Mouse (Mus musculus) embryonic facial prominence, embryonic 14.5 days (tissue): Measurements from ENCODE around the gene Arhgef2. TPM values are rescaled to one million over a fixed set of nuclear protein-coding genes. Genes with fewer than 3 reads are reported as not detected.
A peak's percentile ranks its signal among the peaks of the same experiment; 100 is the strongest.

Experiments used
- ATAC-seq: fragments of 200-750 bp; cut with Nextera tagmentation; 2 replicates; pipeline ENCODE4 v1.8.0; 2017; ENCODE audit warnings: low read depth, moderate number of reproducible peaks, moderate TSS enrichment
- DNase-seq: peaks from one replicate; pipeline ENCODE4 v3.0.0-alpha.2; 2015; ENCODE audit warnings: low spot score
- H3K27ac ChIP-seq: fragments of 300-500 bp; sonication (generic); replicated peaks from 2 replicates; pipeline ENCODE4 v1.5.1; 2014; ENCODE audit warnings: low read depth, mild to moderate bottlenecking, low read length, moderate library complexity
- H3K27me3 ChIP-seq: fragments of 300-500 bp; sonication (generic); replicated peaks from 2 replicates; pipeline ENCODE4 v1.6.1; 2014; ENCODE audit warnings: low read length; ENCODE audit not compliant: control insufficient read depth, insufficient read depth
- H3K36me3 ChIP-seq: fragments of 300-500 bp; sonication (generic); 2 replicates; pipeline ENCODE4 v1.6.1; 2014; ENCODE audit warnings: low read length, mixed read lengths; ENCODE audit not compliant: control insufficient read depth, insufficient read depth
- H3K4me1 ChIP-seq: fragments of 300-500 bp; sonication (generic); 2 replicates; pipeline ENCODE4 v1.6.1; 2014; ENCODE audit warnings: antibody characterized with exemption, low read length; ENCODE audit not compliant: control insufficient read depth, insufficient read depth
- H3K4me2 ChIP-seq: fragments of 300-500 bp; sonication (generic); 2 replicates; pipeline ENCODE4 v1.6.1; 2014; ENCODE audit warnings: low read depth, mild to moderate bottlenecking, low read length, moderate library complexity, mixed read lengths
- H3K4me3 ChIP-seq: fragments of 300-500 bp; sonication (generic); 2 replicates; pipeline ENCODE4 v1.5.1; 2014; ENCODE audit warnings: low read depth, mild to moderate bottlenecking, low read length
- H3K9ac ChIP-seq: fragments of 300-500 bp; sonication (generic); 2 replicates; pipeline ENCODE4 v1.6.1; 2014; ENCODE audit warnings: low read depth, mild to moderate bottlenecking, low read length, moderate library complexity, mixed read lengths
- H3K9me3 ChIP-seq: fragments of 300-500 bp; sonication (generic); 2 replicates; pipeline ENCODE4 v1.6.1; 2016; ENCODE audit warnings: low read length; ENCODE audit not compliant: control insufficient read depth
- WGBS: fragments of 180-500 bp; shearing (Covaris S2); extraction: QIAGEN DNeasy Blood & Tissue Kit; methylation state at CpG from one replicate; pipeline ENCODE4 v1.1.7; 2014; 5-methylcytosine and 5-hydroxymethylcytosine counted together
- polyA plus RNA-seq: library from polyadenylated mRNA; unstranded; fragments of >200 nt; fragmentation: Nextera tagmentation; extraction: Ambion mirVana; gene quantifications from 2 replicates; pipeline ENCODE4 v1.2.1, GENCODE M21; 2014

Arhgef2 gene
- polyA plus RNA-seq, 1 experiment from 2014 or later: 88.0 TPM

DNA sequence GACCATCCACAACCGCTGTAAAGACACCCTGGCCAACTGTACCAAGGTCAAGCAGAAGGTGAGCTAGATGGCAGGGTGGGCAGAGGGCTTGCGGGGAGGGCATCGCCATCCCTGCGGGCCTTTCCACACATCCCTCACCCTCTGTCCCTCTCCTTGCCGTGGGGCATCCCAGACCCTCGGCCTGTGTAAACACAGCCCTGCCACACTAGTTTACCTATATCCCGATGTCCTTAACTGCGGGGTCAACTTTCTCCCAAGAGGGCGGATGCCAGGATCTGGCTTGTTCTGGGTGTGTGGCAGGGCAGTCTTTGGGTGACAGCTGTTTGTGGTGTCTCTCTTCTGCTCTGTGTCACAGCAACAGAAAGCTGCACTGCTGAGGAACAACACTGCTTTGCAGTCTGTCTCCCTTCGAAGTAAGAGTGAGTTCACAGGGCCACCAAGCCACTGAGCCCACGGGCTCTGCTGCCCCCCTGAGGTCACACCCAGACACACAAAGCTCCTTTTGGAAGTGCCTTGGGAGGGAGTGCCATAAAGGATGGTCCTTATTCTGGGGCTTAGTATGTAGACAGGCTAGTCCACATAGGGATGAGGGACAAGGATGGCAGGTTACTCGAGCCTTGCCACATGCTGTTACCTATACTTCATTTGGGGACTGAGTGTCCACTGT is 26.3 kb downstream of the Arhgef2 start:
- Histone ChIP-seq H3K9ac (no peak overlapping the region), H3K4me3 (no peak overlapping the region), H3K4me2 (no peak overlapping the region), H3K9me3 (0 out of 2 replicates have a peak, but pooled peaks cover 3% of the 10 kb centered on the region), H3K4me1 (no peaks in the 10 kb centered on the region), H3K27ac (no peak overlapping the region), H3K27me3 (no peaks in the 10 kb centered on the region), H3K36me3 (peaks cover 91% of the 10 kb centered on the region)
- DNase-seq (no peak), ATAC-seq (no peak)
- 76% methylated on average over 12 of the region's 12 CpGs for WGBS

- Histone ChIP-seq H3K4me3 (no peak overlapping the region), H3K27me3 (no peaks in the 10 kb centered on the region), H3K9me3 (0 out of 2 replicates have a peak, but pooled peaks cover 3% of the 10 kb centered on the region), H3K4me2 (no peak overlapping the region), H3K9ac (no peak overlapping the region), H3K4me1 (no peaks in the 10 kb centered on the region), H3K36me3 (peaks cover 96% of the 10 kb centered on the region), H3K27ac (no peak overlapping the region)
- no peak for DNase-seq
- ATAC-seq: no peak
- 94% methylated on average over 10 of the region's 10 CpGs for WGBS
Observed at GRCm38 (mm10) chr3:88633056-88633455, 27.3 kb downstream of the Arhgef2 start.

DNA sequence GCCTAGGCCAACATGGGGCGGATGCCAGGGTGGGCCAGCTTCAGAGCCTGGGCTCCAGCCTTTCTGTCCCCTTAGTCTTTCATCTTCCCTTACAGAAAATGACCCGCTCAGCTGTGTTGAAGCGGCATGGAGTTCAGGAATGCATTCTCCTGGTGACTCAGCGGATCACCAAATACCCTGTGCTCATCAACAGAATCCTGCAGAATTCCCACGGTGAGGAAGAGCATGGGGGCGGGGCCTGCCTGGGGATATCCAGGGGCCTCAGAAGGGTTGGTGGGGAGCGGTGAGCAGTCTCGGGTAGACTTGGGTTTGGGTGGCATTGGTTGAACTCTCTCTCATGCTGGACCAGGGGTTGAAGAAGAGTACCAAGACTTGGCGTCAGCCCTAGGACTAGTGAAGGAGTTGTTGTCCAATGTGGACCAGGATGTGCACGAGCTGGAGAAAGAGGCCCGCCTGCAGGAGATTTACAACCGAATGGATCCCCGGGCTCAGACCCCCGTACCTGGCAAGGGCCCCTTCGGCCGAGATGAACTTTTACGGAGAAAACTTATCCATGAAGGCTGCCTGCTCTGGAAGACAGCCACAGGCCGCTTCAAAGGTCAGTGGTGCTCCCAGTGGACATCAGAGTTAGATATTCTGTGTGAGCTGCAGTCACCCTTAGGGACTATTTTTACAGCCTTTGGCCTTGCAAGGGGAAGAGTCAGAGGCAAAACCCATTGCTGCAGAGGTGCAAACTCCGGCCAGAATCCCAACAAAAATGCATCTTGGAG is 29.9 kb downstream of the Arhgef2 start:
- H3K4me3 ChIP-seq: no peak overlapping the region

GRCm38 (mm10) chr3:88636555-88636986 is 30.8 kb downstream of the Arhgef2 start:
- Histone ChIP-seq H3K36me3 (peaks cover 97% of the 10 kb centered on the region), H3K4me3 (no peak overlapping the region), H3K27ac (no peak overlapping the region), H3K27me3 (no peaks in the 10 kb centered on the region), H3K9me3 (0 out of 2 replicates have a peak, but pooled peaks cover 3% of the 10 kb centered on the region), H3K4me2 (no peak overlapping the region), H3K4me1 (no peaks in the 10 kb centered on the region), H3K9ac (no peak overlapping the region)
- DNase-seq: no peak
- ATAC-seq: no peak
- 85% methylated on average over 8 of the region's 8 CpGs for WGBS

More for the DNA sequence above, 29.9 kb downstream of the Arhgef2 start:
- Histone ChIP-seq H3K27ac (no peak overlapping the region), H3K27me3 (no peaks in the 10 kb centered on the region), H3K9me3 (0 out of 2 replicates have a peak, but pooled peaks cover 3% of the 10 kb centered on the region), H3K4me2 (no peak overlapping the region), H3K36me3 (peaks cover 97% of the 10 kb centered on the region), H3K9ac (no peak overlapping the region), H3K4me1 (no peaks in the 10 kb centered on the region)
- WGBS: 91% methylated on average over 19 of the region's 19 CpGs
- ATAC-seq (no peak), DNase-seq (no peak)

- Histone ChIP-seq H3K4me1 (no peaks in the 10 kb centered on the region), H3K4me3 (no peak overlapping the region), H3K36me3 (peaks cover 97% of the 10 kb centered on the region), H3K9me3 (0 out of 2 replicates have a peak, but pooled peaks cover 3% of the 10 kb centered on the region), H3K27ac (no peak overlapping the region), H3K9ac (no peak overlapping the region), H3K4me2 (no peak overlapping the region), H3K27me3 (no peaks in the 10 kb centered on the region)
- ATAC-seq (no peak), DNase-seq (no peak)
- WGBS: 97% methylated on average over 5 of the region's 5 CpGs
Observed at GRCm38 (mm10) chr3:88637134-88637533, 31.4 kb downstream of the Arhgef2 start.

GRCm38 (mm10) chr3:88639239-88639638 is 33.5 kb downstream of the Arhgef2 start:
- Histone ChIP-seq H3K4me1 (no peaks in the 10 kb centered on the region), H3K27ac (no peak overlapping the region), H3K4me2 (no peak overlapping the region), H3K9me3 (0 out of 2 replicates have a peak, but pooled peaks cover 3% of the 10 kb centered on the region), H3K4me3 (no peak overlapping the region), H3K9ac (no peak overlapping the region), H3K36me3 (peaks cover 97% of the 10 kb centered on the region), H3K27me3 (no peaks in the 10 kb centered on the region)
- no peak for DNase-seq
- ATAC-seq: no peak
- WGBS: 90% methylated on average over 12 of the region's 12 CpGs

GRCm38 (mm10) chr3:88640676-88641075 is 34.9 kb downstream of the Arhgef2 start:
- DNase-seq: peak; percentile 68

DNA sequence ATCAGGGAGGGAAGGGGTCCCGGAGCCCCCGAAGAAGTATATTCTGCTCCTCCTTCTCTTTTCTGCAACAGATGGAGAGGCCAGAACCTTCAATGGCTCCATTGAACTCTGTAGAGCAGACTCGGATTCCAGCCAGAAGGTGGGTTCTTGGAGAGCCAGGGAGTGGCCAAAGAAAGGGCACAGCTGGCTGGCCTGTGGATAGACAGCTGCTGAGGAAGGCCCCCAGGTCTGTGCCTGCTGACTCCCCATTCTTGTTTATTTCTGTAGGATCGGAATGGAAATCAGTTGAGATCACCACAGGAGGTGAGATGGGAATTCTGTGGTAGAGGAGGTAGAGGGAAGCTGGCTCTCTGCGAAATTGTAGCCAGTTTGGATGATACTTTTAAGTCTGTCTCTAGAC is 37.3 kb downstream of the Arhgef2 start:
- Histone ChIP-seq H3K27ac (no peak overlapping the region), H3K4me1 (no peaks in the 10 kb centered on the region), H3K4me3 (no peak overlapping the region), H3K9me3 (no peaks in the 10 kb centered on the region), H3K36me3 (peaks cover 98% of the 10 kb centered on the region), H3K9ac (no peak overlapping the region), H3K27me3 (no peaks in the 10 kb centered on the region), H3K4me2 (no peak overlapping the region)
- ATAC-seq (no peak), DNase-seq (no peak)
- 83% methylated on average over 5 of the region's 5 CpGs for WGBS

More at GRCm38 (mm10) chr3:88640676-88641075, 34.9 kb downstream of the Arhgef2 start:
- Histone ChIP-seq H3K4me1 (no peaks in the 10 kb centered on the region), H3K4me2 (no peak overlapping the region), H3K9ac (no peak overlapping the region), H3K36me3 (peaks cover 97% of the 10 kb centered on the region), H3K9me3 (0 out of 2 replicates have a peak, but pooled peaks cover 3% of the 10 kb centered on the region), H3K4me3 (no peak overlapping the region), H3K27me3 (no peaks in the 10 kb centered on the region), H3K27ac (no peak overlapping the region)
- no peak for ATAC-seq
- 71% methylated on average over 1 of the region's 1 CpGs for WGBS
